Mouse (Mus musculus) macrophage (primary cell): ENCODE results near the gene Yif1b. TPM values are rescaled to one million over a fixed set of nuclear protein-coding genes. Genes with fewer than 3 reads are reported as not detected.

Source experiments
- H3K27ac ChIP-seq: fragments of 350-480 bp; formaldehyde crosslinking; 2 replicates; pipeline ENCODE4 v1.9.0; 2021
- H3K36me3 ChIP-seq: fragments of 350-480 bp; formaldehyde crosslinking; 2 replicates; pipeline ENCODE4 v1.9.0; 2021; ENCODE audit errors: inconsistent target
- H3K4me3 ChIP-seq: fragments of 350-480 bp; formaldehyde crosslinking; 2 replicates; pipeline ENCODE4 v1.9.0; 2021; ENCODE audit errors: inconsistent target
- H3K79me2 ChIP-seq: fragments of 350-480 bp; formaldehyde crosslinking; 2 replicates; pipeline ENCODE4 v1.9.0; 2021; ENCODE audit errors: inconsistent target
- WGBS: methylation state at CpG from one replicate; pipeline ENCODE4 v1.1.7; 2026; ENCODE audit warnings: inconsistent platforms; ENCODE audit not compliant: missing documents; 5-methylcytosine and 5-hydroxymethylcytosine counted together
- polyA plus RNA-seq: library from polyadenylated mRNA; stranded (reverse); fragments of 250-400 nt; gene quantifications from 3 replicates; pipeline ENCODE4 v1.2.4, GENCODE M21; 2018; ENCODE audit warnings: inconsistent platforms

Gene Yif1b
- polyA plus RNA-seq, 1 experiment from 2014 or later = 31.3 TPM

DNA sequence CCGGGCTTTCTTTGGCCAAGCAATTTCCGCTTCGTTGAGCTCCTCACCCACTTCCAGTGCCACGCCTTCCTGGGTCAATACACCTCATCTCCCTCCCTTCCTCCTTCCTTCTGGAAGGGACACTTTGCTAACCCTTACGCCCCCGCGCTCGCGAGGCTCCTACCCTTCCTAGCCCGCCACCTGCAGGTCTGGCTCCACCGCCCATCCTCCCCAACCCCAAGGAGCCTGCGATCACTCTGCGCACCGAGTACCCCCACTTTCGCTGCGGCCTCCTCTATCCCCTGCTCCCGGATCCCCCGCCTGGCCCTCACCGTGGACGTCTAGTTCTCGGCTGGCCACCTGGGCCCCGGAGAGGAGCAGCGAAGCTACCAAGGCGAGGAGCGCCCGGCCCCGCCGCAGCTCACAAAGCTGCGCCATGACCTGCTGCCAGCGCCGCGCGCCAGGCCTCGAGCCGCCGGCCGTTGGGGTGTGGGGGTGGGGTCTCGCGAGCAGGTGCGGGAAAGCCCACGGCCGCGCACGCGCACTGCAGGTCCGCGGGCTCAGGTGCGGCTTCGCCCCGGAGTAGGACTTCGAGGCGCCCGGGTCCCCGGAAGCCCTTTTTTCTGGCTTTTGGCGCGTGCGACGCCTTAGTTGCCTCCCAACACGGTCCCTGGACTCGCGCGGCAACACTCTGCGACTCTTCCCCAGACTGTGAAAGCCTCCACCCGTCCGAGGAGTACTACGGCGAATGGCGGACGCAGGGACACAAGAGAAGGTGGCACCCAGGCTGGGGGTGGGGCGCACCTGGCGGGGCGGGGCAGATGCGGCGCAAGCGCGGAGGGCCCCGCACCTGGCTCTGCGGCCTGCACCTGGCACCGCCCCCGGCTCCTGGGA lies 43.3 kb downstream of the Yif1b start, which contains the start of gene Spint2:
TSS of gene Spint2 (minus strand) at position 712 of the 873 bp plus-strand sequence.
- Histone ChIP-seq H3K36me3 (no peaks in the 10 kb centered on the region), H3K4me3 (no peak within 1 kb of the TSS), H3K27ac (no peak within 1 kb of the TSS), H3K79me2 (no peaks in the 10 kb centered on the region)
- 1% methylated on average over 79 of the region's 80 CpGs for WGBS

DNA sequence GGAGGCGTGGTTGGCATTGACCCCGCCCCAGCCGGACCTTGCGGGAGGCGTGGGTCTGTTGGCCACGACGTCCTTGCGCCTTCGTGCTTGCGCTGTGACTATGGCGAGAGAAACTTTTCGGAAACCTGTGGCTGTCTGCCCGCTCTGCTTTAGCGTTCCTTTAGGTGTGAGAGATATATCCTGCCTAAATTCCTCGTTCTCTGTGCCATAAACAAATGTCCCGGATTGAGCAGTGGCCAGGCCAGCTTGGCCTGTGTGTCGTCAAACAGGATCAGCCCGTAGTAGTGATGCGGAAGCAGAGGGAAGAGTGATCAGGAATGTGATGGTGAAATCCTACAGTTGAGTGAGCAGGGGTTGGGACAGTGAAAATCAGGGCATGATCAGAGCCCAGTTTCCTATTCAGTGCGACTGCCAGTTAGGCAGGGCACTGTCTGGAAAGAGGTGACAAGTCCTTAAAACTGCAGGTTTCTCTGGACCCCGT lies 44.0 kb downstream of the Yif1b start:
- no peak overlapping the region for H3K4me3 ChIP-seq
- no peaks in the 10 kb centered on the region for H3K79me2 ChIP-seq
- H3K27ac ChIP-seq = no peak overlapping the region
- H3K36me3 ChIP-seq = no peaks in the 10 kb centered on the region
- WGBS = 18% methylated on average over 21 of the region's 21 CpGs

DNA sequence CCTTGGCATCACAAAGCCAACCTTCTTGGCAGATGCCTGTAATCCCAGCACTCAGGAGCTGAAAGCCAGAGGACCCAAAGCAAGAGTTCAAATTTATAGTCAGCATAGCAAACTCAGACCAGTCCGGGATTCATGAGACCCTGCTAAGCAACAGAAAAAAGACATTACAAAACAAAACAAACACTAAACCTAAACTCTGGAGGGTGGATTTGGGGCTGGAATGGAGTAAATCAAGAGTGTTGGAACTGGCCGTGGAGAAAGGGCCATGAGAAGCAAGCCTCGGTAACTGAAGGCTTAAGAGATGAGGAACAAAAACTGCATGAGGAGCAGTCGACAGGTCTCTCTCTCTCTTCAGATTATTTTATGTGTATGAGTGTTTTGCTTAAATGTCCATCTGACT lies 45.7 kb downstream of the Yif1b start:
- Histone ChIP-seq H3K27ac (no peak overlapping the region), H3K4me3 (no peak overlapping the region), H3K36me3 (no peaks in the 10 kb centered on the region), H3K79me2 (no peaks in the 10 kb centered on the region)
- 65% methylated on average over 4 of the region's 4 CpGs for WGBS

DNA sequence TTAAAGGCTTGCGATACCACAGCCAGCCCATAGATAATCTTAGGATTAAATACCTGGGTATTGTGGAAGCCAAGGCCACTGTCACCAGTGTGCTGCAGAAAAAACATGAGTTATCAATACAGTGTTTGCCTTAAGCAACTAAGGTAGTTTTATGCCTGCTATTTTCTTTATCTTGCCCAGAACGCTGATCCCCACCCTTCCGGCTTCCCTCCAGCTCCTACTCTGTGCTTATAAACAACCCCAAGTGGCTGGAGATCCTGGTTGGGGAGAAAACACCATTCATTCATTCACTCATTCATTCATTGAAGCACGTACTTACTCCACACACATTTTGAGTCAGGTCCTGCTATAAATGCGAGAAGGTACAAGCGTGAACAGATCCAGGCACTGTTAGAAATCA lies 46.4 kb downstream of the Yif1b start:
- Histone ChIP-seq H3K4me3 (no peak overlapping the region), H3K36me3 (no peaks in the 10 kb centered on the region), H3K27ac (no peak overlapping the region), H3K79me2 (no peaks in the 10 kb centered on the region)
- WGBS = 96% methylated on average over 6 of the region's 6 CpGs

DNA sequence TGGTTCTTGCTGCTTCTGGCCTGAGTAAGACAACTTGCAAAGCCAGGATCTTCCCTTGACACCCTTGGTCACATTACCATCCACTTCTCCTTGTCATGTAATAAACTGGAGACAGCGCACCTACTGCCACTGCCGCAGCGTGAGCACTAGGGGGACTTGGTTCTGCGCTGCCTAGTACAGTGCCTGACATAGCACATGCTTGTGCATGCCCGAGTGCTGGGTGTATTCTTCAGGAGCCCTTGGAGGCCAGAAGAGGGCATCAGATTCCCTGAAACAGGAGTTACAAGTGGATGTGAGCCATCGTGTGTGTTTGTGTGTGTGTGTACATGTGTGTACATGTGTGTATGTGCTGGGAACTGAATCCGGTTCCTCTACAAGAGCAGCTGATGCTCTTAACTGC lies 49.4 kb downstream of the Yif1b start:
- Histone ChIP-seq H3K27ac (no peak overlapping the region), H3K36me3 (no peaks in the 10 kb centered on the region), H3K79me2 (no peaks in the 10 kb centered on the region), H3K4me3 (no peak overlapping the region)
- WGBS = 80% methylated on average over 7 of the region's 7 CpGs

DNA sequence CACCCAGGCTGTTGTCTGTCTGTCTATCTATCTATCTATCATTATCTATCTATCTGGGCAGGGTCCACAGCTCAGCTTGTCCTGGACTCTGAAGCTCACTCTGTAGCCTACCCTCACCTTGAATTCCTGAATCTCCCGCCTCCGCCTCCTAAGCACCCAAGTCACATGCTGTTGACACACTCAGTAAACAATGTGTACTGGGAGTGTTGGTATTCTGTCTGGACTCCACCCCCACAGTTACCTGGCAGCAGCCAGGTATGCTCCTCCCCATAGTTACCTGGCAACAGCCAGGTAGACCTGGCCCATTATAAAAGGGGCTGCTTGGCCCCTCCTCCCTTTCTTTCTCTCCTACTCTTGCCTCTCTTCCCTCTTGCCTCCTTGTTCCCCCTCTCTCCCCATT lies 50.0 kb downstream of the Yif1b start:
- no peaks in the 10 kb centered on the region for H3K79me2 ChIP-seq
- H3K27ac ChIP-seq = no peak overlapping the region
- no peak overlapping the region for H3K4me3 ChIP-seq
- no peaks in the 10 kb centered on the region for H3K36me3 ChIP-seq
- WGBS = 97% methylated on average over 2 of the region's 2 CpGs

DNA sequence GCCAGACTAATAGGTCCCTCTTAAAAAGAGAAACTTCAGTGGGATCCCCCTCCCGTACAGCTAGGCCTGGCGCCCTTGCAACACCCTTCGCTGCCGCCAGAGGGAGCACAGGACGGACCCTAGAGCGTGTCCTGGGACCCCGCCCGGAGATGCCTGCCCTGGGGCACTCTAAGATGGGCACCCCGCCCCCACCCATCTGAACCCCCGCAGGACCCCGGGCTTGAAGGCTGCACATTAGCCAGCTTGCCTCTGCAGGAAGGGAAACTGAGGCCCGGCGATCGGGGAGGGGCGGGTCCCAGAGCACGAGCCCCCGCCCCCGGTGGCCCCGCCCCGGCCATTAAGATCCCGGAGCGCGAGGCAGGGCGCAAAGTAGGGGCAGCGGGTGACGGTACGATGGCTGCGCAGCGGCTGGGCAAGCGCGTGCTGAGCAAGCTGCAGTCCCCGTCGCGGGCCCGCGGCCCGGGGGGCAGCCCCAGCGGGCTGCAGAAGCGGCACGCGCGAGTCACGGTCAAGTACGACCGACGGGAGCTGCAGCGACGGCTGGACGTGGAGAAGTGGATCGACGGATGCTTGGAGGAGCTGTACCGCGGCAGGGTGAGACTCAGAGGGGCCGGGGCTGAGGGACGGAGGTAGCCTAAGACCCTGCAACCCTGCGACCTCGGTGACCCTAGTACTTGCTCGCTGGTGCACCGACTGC lies 51.0 kb downstream of the Yif1b start, which contains the start of gene Ppp1r14a:
TSS of gene Ppp1r14a (plus strand) at position 367 of the 697 bp plus-strand sequence.
- WGBS = 5% methylated on average over 57 of the region's 59 CpGs
- no peak within 1 kb of the TSS for H3K27ac ChIP-seq
- no peak within 1 kb of the TSS; the same call in 1 of the 2 replicates for H3K4me3 ChIP-seq
- no peaks in the 10 kb centered on the region for H3K79me2 ChIP-seq
- no peaks in the 10 kb centered on the region for H3K36me3 ChIP-seq

DNA sequence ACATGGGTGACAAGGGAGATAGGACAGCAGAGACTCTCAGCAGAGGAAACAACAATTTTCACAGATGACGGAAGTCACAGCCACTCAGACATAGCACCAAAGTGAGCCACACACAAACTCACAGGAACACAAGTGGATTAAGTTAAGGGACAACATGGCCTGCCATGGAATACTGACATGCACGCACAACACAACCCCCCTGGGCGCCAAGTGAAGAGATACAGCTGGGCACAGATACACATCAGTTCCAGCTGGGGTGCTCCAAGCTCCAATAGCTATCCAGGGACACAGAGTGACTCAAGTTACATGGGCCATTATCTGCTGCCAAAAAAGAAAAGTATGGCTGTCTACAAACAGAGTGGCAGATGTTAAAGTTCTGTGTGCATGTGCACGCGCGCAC lies 51.7 kb downstream of the Yif1b start:
- 90% methylated on average over 6 of the region's 6 CpGs for WGBS
- H3K27ac ChIP-seq = no peak overlapping the region
- H3K79me2 ChIP-seq = no peaks in the 10 kb centered on the region
- no peaks in the 10 kb centered on the region for H3K36me3 ChIP-seq
- H3K4me3 ChIP-seq = no peak overlapping the region

DNA sequence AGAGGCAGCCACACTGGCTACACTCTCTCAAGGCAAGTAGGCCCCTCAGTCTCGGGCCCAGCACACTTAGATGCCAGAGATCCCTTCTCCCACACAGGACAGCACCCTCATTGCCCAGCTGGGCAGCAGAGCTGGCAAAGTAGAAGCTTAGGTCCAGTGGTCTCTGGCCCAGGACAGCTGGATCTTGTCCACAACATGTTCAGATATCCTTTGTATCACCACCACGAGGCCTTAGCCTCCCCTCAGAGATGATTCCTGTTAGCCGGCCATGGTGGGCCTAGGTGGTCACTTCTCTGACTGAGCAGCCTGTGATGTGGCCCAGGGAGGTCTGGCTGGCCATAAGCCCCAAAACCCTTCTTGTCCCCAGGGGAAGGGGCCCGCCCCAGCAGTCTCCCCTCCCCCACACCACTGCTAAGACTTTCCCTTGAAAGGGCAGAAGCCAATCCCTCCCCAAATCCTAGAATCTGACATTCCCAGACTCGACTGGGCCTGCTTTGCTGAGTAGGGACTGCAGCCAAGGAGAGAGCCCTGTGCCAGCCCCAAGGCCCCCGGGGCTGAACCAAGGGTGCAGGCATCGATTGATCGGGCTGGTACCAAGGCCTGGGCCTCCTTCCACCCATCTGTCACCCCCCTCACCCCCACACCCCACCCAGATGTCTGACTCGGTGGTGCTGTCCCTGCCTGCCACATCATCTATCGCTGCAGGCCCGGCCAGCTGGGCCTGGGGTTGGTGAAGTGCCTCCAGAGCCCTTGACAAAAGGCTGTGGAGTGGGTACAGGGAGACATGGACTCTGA lies 52.8 kb downstream of the Yif1b start:
- H3K27ac ChIP-seq = no peak overlapping the region
- H3K4me3 ChIP-seq = no peak overlapping the region
- no peaks in the 10 kb centered on the region for H3K36me3 ChIP-seq
- H3K79me2 ChIP-seq = no peaks in the 10 kb centered on the region
- 92% methylated on average over 11 of the region's 11 CpGs for WGBS

DNA sequence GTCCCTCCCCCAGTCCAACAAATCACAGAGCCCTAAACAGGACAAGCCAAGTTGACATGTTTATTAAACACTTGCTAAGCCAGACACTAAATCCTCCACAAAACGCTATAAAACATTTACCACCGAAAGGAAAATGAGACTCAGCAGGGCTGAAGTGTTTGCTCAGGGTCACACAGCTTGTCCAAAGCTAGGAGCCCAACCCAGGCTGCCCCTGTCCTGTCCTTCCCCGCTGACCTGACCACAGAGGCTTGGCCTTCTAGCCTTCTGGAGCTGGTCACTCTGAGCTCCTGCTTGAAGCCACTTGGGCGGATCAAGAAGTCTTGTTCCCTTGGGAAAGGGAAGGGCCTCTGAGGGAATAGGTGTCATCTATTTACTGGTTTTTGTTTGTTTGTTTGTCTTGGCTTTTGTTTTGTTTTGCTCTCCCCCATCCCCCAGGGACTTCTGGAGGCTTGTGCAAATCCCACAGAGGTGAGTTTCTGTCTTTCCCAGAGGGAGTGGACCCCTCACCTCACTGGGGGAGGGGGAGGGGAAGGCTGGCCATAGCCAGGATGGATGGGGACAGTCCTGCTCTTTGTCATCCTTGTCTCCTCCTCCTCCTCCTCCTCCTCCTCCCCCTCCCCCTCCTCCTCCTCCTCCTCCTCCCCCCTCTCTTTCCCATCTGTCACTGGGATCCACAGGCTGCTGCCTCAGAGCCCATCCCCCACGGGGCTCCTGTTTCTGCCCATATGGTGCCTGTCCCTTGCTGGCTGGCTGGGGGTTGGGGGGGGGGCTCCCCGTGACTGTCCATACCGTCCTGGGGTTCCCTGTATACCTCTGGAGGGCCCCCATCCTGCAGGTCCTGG lies 53.7 kb downstream of the Yif1b start:
- H3K36me3 ChIP-seq = no peaks in the 10 kb centered on the region
- H3K4me3 ChIP-seq = no peak overlapping the region
- no peak overlapping the region for H3K27ac ChIP-seq
- 68% methylated on average over 7 of the region's 7 CpGs for WGBS
- H3K79me2 ChIP-seq = no peaks in the 10 kb centered on the region

DNA sequence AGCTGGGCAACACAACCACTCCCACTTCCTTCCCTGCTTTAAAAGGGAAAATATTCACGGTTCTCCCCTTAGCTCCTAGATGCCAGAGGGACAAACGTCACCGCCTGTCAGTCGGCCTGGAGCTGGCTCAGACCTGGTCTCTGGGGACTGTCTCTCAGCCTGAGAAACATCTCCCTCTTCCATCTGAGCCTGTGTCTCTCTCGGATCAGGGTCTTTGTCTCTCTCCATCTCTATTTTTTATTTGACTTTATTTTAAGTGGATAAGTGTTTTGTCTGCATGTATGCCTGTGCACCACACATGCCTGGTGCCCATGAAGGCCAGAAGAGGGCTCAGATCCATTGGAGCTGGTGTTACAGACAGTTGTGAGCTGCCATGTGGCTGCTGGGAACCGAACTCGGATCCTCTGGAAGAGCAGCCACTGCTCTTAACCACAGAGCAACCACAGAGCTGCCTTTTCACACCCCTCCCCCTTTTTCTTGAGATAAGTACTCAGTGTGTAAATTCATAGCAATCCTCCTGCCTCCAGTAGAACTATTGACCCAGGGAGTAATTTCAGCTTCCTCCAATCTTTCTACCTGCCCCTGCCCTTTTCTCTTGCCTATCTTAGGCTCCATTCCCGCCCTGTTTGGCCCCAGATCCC lies 54.4 kb downstream of the Yif1b start:
- no peaks in the 10 kb centered on the region for H3K79me2 ChIP-seq
- H3K36me3 ChIP-seq = no peaks in the 10 kb centered on the region
- no peak overlapping the region for H3K27ac ChIP-seq
- WGBS = 57% methylated on average over 8 of the region's 8 CpGs
- H3K4me3 ChIP-seq = no peak overlapping the region

DNA sequence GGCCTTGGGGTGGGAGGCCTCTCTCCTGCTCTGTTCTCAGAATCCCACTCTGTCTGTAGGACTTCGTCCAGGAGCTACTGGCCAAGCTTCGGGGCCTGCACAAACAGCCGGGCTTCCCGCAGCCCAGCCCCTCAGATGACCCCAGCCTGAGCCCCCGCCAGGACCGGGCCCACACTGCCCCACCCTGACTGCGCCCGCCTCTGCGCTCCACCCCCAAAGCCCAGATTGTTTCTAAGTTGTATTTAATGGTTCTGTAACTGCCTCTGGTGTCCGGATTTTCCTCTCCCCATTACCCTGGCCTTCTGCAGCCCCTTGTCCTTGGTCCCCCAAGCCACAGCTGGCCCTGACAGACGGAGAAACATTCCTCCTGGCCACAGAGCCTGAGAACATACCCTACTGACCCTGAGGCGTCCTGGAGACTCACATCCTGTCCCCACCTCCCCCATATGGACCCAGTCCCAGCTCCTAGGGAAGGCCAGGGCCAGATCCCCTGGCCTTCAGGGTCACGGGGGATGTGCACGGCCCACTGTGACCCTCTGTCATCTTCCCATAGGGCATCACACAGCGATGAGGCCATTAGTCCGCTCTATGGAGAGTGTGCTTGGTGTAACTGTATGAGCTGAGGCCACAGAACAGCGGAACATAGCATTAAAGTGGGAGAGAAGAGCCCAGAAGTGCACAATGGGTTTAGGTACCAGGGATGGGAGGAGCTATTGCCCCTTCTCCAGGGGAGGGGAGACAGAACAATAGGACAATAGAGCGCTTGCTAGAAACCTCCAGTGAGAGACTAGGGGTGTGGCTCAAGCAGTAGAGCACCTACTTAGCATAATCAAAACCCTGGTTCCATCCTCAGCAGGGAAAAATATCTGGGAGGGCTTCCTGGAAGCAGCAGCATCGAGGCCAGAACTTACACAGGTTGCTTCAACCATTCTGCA lies 55.3 kb downstream of the Yif1b start:
- H3K79me2 ChIP-seq = no peaks in the 10 kb centered on the region
- H3K36me3 ChIP-seq = no peaks in the 10 kb centered on the region
- H3K4me3 ChIP-seq = no peak overlapping the region
- H3K27ac ChIP-seq = no peak overlapping the region
- 94% methylated on average over 19 of the region's 19 CpGs for WGBS
